Mouse (Mus musculus) layer of hippocampus, adult 18-20 months (tissue): ENCODE data around the gene Unc93b1. TPM values are rescaled to one million over a fixed set of nuclear protein-coding genes. Genes with fewer than 3 reads are reported as not detected.
"Not testable (repeated sequence)": the region's sequence is repeated elsewhere in the genome, so short reads cannot be mapped to it uniquely, and the experiment has no call there.

ENCODE experiments used
- DNase-seq, 2 experiments: peaks; one replicate each; pipeline ENCODE4 v3.0.0; 2022; ENCODE audit warnings: low spot score in 2 of 2
- total RNA-seq, 2 experiments: library from RNA; stranded (reverse); gene quantifications; 2 replicates each; pipeline ENCODE4 v1.2.3; 2021

Unc93b1 gene
- total RNA-seq, 2 experiments from 2014 or later = 13.6 to 15.9 TPM

DNA sequence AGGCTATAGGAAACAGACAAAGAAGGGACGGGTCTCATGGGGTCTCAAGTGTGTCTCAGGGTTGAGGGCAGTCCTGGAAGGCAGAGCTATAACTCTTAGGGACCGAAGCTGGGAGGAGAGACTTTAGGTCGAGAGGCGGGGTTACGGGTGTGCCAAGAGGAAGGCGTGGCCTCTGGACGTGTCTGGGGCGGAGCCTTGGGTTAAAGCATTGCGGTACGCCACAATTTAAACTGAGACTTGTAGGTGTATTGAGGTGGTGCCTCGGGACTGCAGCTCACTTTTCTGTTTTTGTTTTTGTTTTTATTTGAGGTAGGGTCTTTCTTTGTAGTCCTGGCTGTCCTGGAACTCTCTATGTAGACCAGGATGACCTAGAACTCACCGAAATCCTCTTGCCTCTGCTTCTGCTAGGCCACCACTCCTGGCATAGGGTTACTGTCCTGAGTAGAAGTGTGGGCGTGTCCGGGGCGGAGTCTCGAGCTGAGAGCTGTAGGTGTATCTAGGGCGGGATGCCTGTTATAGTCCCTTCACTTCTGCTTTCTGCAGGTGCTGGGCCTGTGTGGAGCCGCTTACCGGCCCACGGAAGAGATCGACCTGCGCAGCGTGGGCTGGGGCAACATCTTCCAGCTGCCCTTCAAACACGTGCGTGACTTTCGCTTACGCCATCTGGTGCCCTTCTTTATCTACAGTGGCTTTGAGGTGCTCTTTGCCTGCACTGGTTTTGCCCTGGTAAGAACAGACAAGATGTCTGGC, 8.2 kb downstream of the Unc93b1 start:
- no peak for DNase-seq

- no peak for DNase-seq
Observed at GRCm38 (mm10) chr19:3945872-3946564, 11.0 kb downstream of the Unc93b1 start.

DNA sequence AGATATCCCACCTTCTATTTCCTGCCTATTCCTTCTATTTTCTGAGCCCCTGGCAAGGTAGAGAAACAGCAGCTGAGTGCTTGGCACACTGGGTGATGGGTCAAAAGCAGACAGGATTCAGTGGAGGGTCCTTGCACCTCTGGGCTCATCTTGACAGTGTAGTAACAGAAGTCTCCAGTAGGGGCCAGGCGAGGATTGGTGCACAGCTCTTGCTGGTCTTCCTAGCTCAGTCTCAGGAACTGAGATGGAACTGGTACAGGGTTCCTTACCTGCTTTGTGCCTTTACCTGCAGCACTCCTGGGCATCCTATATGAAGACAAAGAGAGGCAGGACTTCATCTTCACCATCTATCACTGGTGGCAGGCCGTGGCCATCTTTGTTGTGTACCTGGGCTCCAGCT, 11.7 kb downstream of the Unc93b1 start:
- peak; percentile 35 to 79 for DNase-seq

DNA sequence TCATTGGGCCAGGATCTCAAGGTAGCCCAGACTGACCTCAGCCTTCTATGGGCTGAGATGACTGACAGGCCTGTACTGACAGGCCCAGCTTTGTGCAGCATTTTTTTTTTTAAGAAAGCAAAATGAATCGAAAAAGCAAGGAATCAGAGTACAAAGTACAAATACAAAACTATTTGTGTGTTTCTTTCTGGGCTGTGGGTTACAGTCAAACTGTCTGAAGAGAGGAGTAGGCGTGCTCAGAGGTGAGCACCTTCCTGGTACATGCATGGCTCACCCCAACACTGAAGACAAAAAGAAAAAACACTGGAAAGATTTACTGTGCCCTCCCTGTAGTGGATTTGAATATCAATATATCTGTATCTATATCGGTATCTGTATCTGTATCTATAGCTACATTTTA, 12.8 kb downstream of the Unc93b1 start:
- DNase-seq = no peak

DNA sequence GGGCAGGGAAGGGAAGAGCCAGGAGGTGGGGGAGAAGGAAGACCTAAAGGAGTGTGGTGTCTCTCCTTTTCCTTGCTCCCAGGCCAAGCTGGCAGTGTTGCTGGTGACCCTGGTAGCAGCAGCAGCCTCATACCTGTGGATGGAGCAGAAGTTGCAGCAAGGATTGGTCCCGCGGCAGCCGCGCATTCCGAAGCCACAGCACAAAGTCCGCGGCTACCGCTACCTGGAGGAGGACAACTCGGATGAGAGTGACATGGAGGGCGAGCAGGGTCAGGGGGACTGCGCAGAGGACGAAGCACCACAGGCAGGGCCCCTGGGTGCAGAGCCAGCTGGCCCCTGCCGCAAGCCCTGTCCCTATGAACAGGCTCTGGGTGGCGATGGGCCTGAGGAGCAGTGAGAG, 13.6 kb downstream of the Unc93b1 start:
- no peak for DNase-seq

DNA sequence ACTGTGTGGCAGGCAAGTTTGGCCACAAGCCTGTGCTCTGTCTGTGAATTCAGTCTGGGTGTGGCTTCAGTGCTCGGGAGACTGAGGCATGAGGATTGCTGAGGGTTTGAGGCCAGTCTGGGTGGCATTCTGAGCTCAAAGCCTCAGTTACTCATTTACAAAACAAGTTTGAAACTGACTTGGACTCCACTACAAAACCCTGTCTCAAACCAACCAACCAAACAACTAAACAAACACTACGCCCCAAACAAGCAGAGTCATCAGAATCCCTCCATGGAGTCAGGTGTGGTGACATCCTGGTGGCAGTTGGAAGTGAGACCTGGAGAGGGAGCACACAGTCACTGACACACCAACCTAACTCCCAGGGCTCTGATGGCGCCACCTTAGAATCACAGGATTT, 15.3 kb downstream of the Unc93b1 start:
- DNase-seq = no peak

DNA sequence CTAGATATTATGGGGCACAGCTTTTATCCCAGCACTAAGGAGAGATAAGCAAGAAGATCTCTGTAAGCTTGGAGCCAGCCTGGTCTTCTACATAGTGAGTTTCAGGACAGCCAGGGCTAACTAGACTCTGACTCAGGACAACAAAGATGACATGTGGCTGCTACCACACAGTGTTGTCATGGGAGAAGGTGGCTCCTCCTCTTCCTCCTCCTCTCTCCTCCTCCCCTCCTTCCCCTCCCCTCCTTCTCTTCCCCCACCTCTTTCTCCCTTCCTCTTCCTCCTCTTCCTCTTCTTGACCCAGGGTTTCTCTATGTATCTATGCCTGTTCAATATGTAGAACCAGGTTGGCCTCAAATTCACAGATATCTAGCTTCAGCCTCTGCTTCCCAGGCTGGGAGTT, 16.5 kb downstream of the Unc93b1 start:
- no peak for DNase-seq

DNA sequence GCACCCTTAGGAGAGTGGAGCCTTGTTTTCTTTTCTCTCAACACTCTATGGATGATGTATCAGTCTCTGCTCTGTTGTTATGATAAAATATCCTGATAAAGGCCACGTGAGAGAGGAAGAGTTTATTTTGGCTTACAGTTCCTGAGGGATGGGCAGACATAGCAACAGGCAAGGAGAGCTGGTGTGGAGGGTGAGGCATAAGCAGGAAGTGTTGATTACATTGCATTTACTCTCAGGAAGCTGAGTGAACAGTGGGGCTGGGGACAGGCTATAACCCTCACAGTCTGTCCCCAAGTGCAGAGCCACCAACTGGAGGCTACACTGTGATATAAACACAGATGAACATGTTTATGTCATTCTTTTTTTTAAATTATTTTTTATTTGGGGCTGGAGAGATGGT, 17.1 kb downstream of the Unc93b1 start:
- no peak for DNase-seq

DNA sequence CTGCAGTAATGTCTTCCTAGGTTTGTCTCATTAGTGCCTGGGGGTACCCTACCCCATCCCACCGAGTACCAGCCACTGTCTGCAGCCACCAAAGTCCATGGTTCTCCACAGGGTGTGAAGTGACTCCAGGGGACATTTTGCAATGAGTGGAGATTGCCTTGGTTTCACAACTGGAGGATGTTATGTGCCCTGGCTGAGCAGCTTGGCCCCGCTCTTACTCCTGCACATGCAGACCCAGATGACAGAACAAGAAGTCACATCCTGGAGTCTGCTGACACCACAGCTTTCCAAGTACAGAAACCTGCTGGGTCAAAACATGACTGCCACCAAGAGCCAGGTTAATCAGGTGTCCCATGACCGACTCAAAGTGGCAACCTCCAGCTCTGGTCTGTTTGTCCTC, 20.0 kb downstream of the Unc93b1 start:
- DNase-seq = no peak

DNA sequence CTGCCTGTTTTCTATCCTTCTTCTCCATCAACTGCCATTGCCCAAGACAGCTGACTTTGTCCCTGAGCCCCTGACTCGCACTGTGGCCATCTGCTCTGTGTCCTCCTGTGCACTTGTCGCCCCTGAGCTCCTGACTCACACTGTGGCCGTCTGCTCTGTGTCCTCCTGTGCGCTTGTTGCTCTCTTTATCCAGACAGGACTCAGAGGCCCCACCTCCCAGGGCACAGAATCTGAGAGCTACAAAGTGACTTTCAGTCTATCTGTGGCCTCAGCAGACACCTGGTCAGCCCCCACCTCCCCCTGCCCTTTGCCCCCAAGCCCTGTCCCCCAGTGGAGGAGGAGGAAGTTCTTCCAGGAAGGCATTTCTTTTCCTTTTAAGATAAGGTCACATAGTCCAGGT, 20.8 kb downstream of the Unc93b1 start:
- no peak for DNase-seq

GRCm38 (mm10) chr19:3957296-3958036, 22.5 kb downstream of the Unc93b1 start:
- not testable (repeated sequence) for DNase-seq

- peak in 1 of 2 experiments; percentile 19 for DNase-seq
Observed at GRCm38 (mm10) chr19:3958470-3958869, 23.5 kb downstream of the Unc93b1 start, which contains the start of gene Aldh3b3. TSS of gene Aldh3b3 (plus strand) at chr19:3958645.

DNA sequence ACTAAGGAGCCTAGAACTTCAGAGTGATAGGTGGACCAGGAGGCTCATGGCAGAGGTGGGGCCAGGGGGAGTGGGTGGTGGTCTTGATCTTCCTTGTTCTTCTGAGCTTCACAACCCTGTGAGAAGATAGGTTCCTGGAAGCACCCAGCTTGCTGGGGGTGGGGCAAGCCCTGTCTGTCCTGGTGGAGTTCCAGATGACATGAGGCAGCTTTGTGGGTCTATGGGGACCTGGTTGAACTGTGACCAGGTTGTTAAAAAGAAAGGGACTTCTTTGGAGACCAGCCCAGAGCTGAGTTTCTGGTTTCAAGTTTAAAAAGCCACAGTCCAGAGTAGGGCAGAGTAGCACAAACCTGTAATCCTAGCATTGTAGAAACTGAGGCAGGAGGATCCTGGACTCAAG, 24.0 kb downstream of the Unc93b1 start:
- no peak for DNase-seq

DNA sequence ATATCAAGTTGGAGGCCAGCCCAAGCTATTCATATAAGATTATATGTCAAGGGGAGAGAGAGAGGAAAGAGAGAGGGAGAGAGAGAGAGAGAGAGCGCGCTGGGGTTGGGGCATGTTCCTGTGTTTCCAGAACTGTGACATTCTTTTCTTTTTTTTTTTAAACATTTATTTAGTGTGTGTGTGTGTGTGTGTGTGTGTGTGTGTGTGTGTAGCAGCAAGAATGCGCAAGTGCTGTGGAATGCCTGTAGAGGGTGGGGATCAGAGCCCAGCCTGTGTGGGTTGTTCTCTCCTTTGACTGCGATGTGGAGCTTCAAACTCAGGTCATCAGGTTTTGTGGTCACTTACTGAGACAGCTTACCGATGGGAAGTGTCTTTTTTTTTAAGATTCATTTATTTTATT, 25.2 kb downstream of the Unc93b1 start:
- no peak for DNase-seq

DNA sequence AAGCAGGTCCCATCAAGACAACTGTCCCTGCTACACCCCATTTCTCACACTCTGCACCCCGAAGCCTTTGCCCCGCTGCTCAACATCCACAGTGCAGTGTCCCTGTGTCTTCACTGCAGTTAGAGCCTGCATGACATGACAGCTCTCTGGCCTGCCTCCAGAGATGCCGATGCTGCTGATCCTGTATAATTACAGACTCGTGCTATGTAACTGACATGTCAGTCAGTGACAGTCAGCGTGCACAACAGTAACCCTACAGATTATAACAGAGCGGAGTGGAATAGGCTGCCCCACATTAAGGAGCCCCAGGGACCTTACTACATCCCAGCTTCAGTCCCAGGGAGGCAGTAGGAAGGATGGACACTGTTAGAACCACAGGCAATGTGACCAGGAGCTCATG, 26.8 kb downstream of the Unc93b1 start:
- DNase-seq = not testable (repeated sequence)

- DNase-seq = no peak
Observed at GRCm38 (mm10) chr19:3962469-3962868, 27.5 kb downstream of the Unc93b1 start.

- no peak for DNase-seq
Observed at GRCm38 (mm10) chr19:3964030-3964429, 29.0 kb downstream of the Unc93b1 start.

- DNase-seq = no peak
Observed at GRCm38 (mm10) chr19:3966330-3967075, 31.5 kb downstream of the Unc93b1 start.

GRCm38 (mm10) chr19:3967258-3967657, 32.3 kb downstream of the Unc93b1 start:
- no peak for DNase-seq

DNA sequence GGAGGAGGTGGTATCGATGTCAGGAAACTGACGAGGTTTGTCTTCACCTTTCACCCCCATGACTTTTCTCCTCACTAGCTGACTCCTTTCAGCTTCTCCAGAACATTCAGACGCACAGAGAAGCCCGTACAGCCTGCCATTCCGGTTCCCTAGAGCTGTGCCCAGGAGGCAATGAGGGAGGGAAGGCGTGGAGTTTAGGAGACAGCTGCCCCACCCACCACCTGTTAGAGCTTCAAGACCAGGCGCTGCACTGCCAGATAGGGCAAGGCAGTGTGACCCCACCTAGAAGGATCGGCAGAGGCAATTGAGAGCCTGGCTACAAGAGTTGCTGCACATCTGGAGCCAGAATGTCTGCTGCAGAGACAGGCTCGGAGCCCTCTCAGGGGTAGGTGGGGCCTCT, 37.2 kb downstream of the Unc93b1 start, which contains the start of gene Aldh3b2:
Gene Aldh3b2, plus strand, starts transcription at position 100 of the 400 bp plus-strand sequence.
- DNase-seq = no peak

DNA sequence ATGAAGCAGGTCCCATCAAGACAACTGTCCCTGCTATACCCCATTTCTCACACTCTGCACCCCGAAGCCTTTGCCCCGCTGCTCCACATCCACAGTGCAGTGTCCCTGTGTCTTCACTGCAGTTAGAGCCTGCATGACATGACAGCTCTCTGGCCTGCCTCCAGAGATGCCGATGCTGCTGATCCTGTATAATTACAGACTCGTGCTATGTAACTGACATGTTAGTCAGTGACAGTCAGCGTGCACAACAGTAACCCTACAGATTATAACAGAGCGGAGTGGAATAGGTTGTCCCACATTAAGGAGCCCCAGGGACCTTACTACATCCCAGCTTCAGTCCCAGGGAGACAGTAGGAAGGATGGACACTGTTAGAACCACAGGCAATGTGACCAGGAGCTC, 39.6 kb downstream of the Unc93b1 start:
- not testable (repeated sequence) for DNase-seq
